Mouse (Mus musculus) erythroblast, adult 5-6 weeks (primary cell): Measurements from ENCODE around the gene Gm9758. TPM values are rescaled to one million over a fixed set of nuclear protein-coding genes. Genes with fewer than 3 reads are reported as not detected.
"Not testable (repeated sequence)": the region's sequence is repeated elsewhere in the genome, so short reads cannot be mapped to it uniquely, and the experiment has no call there.

ENCODE experiments used
- ATAC-seq: replicated peaks from 2 replicates; pipeline ENCODE4 v1.8.0; 2016; ENCODE audit warnings: moderate number of reproducible peaks, mild to moderate bottlenecking, moderate TSS enrichment, inconsistent platforms; ENCODE audit not compliant: poor library complexity, low FRiP score, severe bottlenecking
- total RNA-seq, 2 experiments: library from RNA; stranded (forward) in 1 of 2; stranded (reverse) in 1 of 2; fragments of 150-400 nt in 1 of 2; fragments of 200-764, 138-1000 nt in 1 of 2; gene quantifications; 2 replicates each; pipeline versions ENCODE4 v1.2.3 to v1.2.4; 2015 to 2017; ENCODE audit warnings: low replicate concordance in 2 of 2

The Gm9758 gene
- not detected in 2 replicates for total RNA-seq (2015; ENCODE audit: low replicate concordance)
- not detected in 2 replicates for total RNA-seq (2017; ENCODE audit: low replicate concordance)

DNA sequence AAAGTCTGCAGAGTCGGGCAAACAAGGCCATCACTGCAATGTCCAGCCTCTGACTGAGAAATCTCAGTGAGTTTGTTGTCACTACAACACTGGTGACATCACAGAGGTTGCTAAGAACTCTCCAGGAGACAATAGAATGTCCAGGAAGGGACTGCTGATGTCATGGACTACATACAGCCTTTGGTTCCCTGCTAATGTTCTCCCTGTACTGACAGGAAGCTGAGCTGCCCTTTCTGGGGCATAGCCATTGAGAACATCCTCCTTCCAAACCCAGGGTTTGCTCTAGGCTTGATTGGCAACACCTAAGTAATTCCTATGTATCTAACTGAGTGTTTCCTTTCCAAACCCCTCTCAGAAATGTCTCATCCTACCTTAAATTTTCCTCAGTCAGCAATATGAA, at the start of gene Gm9758:
Gene Gm9758 (minus strand): TSS at position 101 of the 400 bp plus-strand sequence.
- not testable (repeated sequence) for ATAC-seq

DNA sequence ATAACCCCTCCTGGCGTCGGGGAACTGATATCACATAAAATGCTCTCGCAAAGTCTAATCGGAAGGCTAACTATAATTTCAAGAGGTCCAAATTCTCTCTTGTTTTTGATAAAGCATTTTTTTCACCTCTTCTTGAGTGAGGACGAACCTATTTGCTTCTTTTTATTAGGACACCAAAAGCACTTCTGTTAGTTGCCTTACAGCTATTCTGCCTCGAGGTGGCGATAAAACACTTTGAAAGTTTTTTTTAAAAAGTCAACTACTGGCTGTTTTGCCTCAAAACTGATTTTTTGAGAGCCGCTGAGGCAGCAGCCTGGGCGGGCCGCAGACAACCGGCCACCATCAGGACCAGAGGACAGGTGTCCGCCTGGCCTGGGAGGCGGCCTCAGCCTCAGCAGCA, 49.1 kb upstream of the Gm9758 start:
- not testable (repeated sequence) for ATAC-seq

DNA sequence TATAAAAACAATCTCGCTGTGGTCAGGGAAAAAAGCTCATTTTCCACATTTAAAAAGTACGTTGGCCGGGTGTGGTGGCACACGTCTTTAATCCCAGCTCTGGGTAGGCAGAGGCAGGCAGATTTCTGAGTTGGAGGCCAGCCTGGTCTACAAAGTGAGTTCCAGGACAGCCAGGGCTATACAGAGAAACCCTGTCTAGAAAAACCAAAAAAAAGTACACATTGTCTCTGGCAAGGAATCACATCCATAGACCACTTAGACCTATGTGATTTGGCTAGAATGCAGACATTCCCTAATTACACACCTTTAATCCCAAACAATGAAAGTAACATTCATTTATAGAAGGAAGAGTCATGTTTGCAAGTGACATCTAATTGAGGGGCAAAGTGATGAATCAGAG, 46.8 kb upstream of the Gm9758 start:
- not testable (repeated sequence) for ATAC-seq

DNA sequence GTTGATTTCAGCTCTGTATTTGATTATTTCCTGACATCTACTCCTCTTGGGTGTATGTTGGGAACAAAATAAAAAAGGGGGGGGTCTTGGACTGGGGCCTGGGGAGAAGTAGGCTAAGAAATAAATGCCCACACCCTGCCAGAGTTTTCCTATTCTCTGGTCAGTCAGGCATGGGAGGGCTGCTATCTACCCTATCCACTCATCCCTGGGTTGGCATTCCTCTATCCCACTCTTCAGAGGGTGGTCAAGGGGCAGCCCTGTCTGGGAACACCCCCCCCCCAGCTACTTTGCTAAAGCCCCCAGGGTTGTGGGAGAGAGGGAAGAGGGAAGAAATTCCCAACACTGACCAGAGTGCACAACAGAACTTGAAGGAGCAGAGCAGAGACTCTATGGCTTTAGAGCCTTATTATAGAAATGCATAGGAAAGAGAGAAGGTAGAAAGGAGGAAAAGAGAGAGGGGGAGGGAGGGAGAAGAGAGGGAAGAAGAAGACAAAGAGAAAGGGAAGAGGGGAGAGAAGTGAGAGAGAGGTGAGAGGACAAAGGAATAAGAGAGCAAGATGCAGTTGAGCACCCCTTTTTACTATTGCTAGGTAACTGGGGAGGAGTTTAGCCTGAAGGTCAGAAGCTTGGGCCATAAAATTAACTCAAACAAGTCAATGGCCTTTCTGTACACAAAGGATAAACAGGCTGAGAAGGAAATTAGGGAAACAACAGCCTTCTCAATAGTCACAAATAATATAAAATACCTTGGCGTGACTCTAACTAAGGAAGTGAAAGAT, 41.4 kb upstream of the Gm9758 start:
- not testable (repeated sequence) for ATAC-seq

DNA sequence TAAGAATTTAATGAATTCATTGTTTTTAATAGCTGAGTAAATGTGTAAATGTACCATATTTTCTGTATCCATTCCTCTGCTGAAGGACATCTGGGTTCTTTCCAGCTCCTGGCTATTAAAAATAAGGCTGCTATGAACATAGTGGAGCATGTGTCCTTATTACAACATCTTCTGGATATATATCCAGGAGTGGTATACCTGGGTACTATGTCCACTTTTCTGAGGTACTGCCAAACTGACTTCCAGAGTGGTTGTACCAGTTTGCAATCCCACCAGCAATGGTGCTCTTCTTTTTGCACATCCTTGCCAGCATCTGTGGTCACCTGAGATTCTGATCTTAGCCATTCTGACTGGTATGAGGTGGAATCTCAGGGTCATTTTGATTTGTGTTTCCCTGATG, 38.9 kb upstream of the Gm9758 start:
- ATAC-seq, result not testable (repeated sequence)

DNA sequence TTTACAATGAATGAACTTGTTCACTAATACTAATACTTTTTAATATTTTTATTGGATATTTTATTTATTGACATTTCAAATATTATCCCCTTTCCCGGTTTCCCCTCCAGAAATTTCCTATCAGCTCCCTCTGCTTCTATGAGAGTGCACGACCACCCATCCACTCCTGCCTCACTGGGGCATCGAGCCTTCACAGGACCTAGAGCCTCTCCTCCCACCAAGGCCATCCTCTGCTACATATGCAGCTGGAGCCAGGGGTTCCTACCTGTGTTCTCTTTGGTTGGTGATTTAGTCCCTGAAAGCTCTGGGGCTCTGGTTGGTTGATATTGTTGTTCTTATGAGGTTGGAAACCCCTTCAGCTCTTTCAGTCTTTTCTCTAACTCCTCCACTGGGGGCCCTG, 38.0 kb upstream of the Gm9758 start:
- not testable (repeated sequence) for ATAC-seq

DNA sequence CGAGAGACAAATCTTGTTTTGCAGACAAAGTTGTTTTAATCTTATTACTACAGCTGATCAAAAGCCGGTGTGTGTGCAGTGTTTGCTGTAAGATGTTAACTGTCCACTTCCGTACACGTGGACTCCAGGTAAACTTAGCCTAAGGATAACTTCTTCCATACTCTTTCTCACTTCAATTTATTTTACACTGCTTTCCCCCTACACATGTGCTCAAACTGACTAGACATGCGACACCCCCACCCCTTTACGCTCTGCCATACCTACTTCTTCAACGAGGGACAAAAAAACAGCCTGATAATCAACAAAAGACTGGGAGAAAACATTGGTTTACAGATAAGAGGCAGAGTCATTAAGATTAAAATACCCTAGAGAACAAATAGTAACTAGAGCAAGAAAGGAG, 37.1 kb upstream of the Gm9758 start:
- ATAC-seq, result not testable (repeated sequence)

DNA sequence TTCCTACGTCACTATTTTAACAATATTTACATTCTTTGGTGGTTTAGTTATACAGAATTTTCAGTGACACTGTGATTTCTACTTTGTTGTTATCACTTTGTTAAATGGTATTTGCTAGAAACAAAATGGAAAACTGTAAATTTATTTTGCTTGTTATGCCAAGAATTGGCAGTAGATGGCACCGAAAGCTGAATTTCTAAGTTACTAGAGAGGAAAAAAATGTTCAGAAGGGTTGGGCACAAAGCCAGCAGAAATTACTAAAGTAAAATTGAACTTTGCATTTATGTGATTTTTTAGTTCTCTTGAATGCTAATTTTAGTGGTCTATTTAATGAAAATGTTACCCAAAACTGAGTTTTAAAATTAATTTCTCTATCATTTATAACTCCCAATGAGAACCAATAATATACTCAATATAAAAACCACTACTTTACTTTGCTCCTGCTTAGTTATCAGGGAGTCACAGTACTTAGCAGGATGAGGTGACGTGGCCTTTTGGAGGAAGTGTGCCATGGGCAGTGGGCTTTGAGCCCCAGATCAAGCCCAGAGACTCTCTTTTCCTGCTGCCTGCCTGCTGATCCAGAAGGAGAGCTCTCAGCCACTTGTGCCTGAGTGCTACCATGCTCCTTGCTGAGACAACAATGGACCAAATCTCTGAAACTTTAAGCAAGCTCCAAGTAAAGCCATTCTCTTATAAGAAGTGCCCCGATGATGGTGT, 32.9 kb upstream of the Gm9758 start:
- ATAC-seq, result not testable (repeated sequence)

DNA sequence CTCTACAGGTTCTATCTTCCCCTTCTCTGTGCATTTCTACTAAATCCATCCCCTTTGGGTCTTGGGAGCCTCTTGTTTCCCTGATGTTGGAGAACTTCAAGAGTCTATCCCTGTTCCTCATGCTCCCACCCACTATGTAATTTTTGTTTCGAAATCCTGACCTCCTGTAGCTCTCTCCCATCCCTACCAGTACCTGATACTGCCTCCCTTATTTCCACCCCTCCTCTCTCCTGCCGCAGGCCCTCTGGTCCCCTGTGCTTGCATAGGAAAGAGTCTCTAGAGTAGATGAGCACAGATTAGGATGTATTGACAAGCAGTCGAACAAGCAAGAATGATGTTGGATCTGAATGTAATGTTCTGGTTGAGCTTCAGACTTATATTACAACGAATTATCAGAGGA, 30.8 kb upstream of the Gm9758 start:
- not testable (repeated sequence) for ATAC-seq

DNA sequence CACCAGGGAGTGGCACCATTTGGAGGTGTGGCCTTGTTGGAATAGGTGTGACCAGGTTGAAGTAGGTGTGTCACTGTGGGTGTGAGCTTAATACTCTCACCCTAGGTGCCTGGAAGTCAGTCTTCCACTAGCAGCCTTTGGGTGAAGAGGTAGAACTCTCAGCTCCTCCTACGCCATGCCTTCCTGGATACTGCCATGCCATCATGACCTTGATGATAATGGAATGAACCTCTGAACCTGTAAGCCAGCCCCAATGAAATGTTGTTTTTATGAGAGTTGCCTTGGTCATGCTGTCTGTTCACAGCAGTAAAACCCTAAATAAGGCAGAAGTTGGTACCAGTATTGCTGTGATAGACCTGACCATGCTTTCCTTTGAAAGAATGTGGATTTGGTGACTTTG, 26.3 kb upstream of the Gm9758 start:
- not testable (repeated sequence) for ATAC-seq

DNA sequence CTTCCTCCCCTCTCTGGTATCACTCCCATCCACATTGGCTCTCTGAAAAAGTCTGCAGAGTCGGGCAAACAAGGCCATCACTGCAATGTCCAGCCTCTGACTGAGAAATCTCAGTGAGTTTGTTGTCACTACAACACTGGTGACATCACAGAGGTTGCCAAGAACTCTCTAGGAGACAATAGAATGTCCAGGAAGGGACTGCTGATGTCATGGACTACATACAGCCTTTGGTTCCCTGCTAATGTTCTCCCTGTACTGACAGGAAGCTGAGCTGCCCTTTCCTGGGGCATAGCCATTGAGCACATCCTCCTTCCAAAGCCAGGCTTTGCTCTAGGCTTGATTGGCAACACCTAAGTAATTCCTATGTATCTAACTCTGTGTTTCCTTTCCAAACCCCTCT, 23.6 kb upstream of the Gm9758 start, which contains the start of gene Speer4e:
Gene Speer4e (minus strand): TSS at position 101 of the 400 bp plus-strand sequence.
- not testable (repeated sequence) for ATAC-seq

DNA sequence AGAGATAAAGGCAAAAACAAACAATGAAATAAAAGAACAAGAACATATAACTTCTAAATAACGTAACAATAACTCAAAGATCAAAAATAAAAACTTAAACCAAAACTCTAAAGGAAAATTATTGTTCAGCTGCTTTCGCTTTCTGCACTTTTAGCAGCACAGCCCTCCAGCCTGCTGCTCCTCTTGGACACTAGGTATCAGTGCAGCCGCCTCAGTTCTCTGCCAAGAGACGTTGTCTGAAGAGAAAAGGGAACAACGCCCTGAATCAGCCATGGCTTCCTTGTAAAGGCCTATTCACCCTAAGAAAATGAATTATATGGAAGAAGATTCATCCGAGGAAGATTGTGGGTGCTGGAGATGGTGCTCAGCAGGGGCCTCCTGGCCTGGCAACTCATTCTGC, 19.0 kb upstream of the Gm9758 start:
- ATAC-seq, result not testable (repeated sequence)

DNA sequence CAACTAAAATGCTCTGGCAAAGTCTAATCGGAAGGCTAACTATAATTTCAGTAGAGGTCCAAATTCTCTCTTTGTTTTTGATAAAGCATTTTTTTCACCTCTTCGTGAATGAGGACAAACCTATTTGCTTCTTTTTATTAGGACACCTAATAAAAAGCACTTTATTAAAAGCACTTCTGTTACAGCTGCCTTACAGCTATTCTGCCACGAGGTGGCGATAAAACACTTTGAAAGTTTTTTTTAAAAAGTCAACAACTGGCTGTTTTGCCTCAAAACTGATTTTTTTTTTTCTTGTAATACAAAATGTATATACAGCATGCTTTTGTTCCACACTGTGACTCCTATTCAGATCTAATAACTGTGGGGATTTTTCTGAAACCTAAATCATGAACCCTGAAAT, 12.3 kb upstream of the Gm9758 start:
- ATAC-seq, result not testable (repeated sequence)

DNA sequence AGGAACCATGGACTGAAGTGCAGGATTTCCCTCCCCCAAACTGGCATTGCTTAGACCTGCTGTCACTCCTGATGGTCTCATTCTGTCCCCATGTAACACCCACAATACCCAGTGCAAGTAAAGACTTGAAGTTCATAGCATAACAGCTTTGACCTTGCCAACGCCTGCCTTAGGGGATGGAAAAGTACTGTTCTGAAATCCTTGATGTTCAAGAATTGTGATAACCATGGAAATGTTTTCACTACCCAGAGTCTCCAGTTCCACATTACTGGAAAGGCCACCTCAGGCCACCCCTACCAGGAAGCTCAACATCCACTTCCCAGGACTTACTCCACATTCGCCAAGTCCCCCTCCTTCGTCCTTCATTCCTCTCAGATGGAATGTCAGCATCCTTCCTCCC, 338 bp downstream of the Gm9758 start:
- not testable (repeated sequence) for ATAC-seq

DNA sequence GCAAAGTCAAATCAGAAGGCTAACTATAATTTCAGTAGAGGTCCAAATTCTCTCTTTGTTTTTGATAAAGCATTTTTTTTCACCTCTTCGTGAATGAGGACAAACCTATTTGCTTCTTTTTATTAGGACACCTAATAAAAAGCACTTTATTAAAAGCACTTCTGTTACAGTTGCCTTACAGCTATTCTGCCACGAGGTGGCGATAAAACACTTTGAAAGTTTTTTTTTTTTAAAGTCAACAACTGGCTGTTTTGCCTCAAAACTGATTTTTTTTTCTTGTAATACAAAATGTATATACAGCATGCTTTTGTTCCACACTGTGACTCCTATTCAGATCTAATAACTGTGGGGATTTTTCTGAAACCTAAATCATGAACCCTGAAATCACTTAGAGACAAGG, 11.2 kb downstream of the Gm9758 start:
- not testable (repeated sequence) for ATAC-seq

DNA sequence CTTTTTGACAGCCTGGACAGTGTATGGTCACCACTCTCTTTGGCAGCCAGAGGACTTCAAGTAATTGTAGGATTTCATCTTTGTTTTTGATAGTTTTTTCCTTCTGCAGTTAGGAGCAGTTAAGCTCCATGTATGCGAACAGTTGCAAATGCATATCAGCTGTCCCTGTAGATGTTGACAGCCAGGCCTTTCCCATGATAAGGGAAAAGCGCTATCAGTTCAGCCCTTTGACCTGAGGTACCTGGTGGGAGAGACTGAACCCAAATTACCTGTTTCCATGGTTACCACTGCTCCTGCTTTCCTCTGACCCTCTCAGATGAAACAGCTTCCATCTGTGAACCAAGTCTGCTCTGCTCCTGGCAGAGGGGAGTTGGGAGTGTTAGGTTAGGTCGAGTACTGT, 22.5 kb downstream of the Gm9758 start:
- ATAC-seq, result no peak

DNA sequence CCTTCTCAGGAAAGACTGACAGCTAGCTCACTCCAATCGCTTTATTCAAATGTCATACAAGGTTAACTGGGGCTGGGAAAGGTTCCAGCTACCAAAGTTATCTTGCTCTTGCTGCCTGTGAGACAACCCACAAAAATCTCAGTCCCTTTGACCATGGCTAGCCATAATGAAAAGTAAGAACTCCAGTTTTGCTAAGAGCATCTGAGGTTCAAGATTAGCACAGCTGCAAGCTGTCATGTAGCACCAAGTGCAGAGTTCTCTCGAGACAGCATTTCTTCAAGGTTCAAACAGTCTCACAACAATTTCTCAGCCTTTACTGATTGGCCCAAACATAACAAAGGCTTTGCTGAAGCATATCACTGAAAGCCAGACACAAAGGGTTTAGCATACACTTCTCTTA, 29.4 kb downstream of the Gm9758 start:
- not testable (repeated sequence) for ATAC-seq
